Mouse (Mus musculus) bone marrow macrophage, adult 2 months (primary cell): ENCODE results near the gene Zfp157.

Experiments used
- CTCF ChIP-seq: IDR thresholded peaks from 2 replicates; pipeline ENCODE4 v1.5.1; 2012; ENCODE audit warnings: low read depth, mild to moderate bottlenecking, low read length, moderate library complexity
- POLR2A ChIP-seq: IDR thresholded peaks from 2 replicates; pipeline ENCODE4 v1.6.1; 2012; ENCODE audit warnings: mild to moderate bottlenecking, low read depth, low read length, borderline replicate concordance

GRCm38 (mm10) chr5:138441286-138442194 is at the start of gene Zfp157:
- TF ChIP-seq CTCF (no peak), POLR2A (no peak)
